Mouse (Mus musculus): ENCODE data around the gene Arid1b.

DNA sequence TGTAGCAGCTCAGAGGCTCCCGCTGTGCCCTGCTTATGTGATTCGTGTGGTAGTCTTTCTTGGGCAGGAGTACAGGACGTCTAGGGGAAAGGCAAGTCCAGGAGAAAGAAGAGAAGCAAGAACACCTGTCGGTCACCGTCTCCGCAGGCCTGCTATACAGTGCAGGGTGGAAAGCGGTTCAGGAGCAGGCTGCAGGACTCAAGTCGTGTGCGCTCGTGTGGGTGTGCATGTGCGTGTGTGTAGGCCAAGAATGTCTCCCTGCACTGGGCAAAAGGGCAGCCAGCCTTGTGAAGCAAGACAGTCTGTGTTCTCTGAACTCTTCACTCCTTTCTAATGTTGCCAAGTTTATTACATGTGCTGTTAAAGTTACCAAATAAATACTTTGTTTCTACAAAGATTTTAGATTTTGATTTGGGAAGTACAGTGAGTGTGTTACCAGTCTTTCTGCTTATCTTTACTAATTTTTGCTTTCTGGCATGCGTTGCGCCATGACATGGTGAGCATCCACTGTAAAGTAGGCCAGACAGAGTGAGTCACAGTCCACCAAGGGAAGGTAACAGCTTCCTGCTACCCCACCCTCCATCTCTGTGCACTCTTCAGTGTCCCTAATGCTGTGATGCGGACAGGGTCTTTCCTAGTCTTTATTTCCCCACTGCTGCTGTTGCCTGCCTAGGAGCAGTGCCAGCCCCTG lies 138.3 kb downstream of the Arid1b start:
- no peak for TF ChIP-seq POLR2A (IDR thresholded peaks at IDR 0.05; ENCODE audit: low read depth, low read length)
- TF ChIP-seq CTCF (IDR thresholded peaks at IDR 0.05; ENCODE audit: extremely low read depth, insufficient read length, insufficient replicate concordance, low read depth, low read length), result no peak

Data from small intestine, adult 2 months (tissue).